12 mouse cellular contexts compared by ENCODE assay signal in genomic region chr16:76320118-76320473, GRCm38 (mm10). TPM values are rescaled to one million over a fixed set of nuclear protein-coding genes. Genes with fewer than 3 reads are reported as not detected.
A peak's percentile ranks its signal among the peaks of the same experiment; 100 is the strongest.
DNase-seq lines count a peak whose midpoint lies in the region; ATAC-seq and TF ChIP-seq lines count a peak whose summit lies in the region.
"Had no signal": no experiment of that assay in that cellular context is flagged by ENCODE, and none has a peak within 500 bp of the region (broad histone marks: within the 10 kb centered on the region; RNA-seq: fewer than 3 reads in every experiment).

No protein-coding gene starts in this region.

- H3K9ac ChIP-seq in forebrain, embryonic 12.5 days = no peak overlapping the region
- no peak overlapping the region; the same call in 1 of the 2 replicates for H3K9ac ChIP-seq in hindbrain, embryonic 16.5 days (ENCODE audit: low read depth, low read length)
- H3K9ac ChIP-seq in midbrain, embryonic 16.5 days (ENCODE audit: low read depth, low read length) = no peak overlapping the region

- no peak overlapping the region for H3K4me3 ChIP-seq in forebrain, embryonic 12.5 days (replicated peaks)
- no peak overlapping the region for H3K4me3 ChIP-seq in forebrain, embryonic 10.5 days
- H3K4me3 ChIP-seq in kidney, adult 2 months (ENCODE audit: insufficient read depth, low read depth, low read length) = no peak overlapping the region
- no peak overlapping the region for H3K4me3 ChIP-seq in hindbrain, embryonic 16.5 days (ENCODE audit: low read length)
- no peak overlapping the region for H3K4me3 ChIP-seq in midbrain, embryonic 16.5 days (ENCODE audit: low read depth, low read length)
- H3K4me3 ChIP-seq: limb, embryonic 10.5 days had no signal

- H3K9me3 ChIP-seq in forebrain, embryonic 12.5 days = no peaks in the 10 kb centered on the region
- H3K9me3 ChIP-seq in forebrain, embryonic 10.5 days = no peaks in the 10 kb centered on the region
- no peaks in the 10 kb centered on the region for H3K9me3 ChIP-seq in hindbrain, embryonic 16.5 days (ENCODE audit: control insufficient read depth, low read length)
- H3K9me3 ChIP-seq in midbrain, embryonic 16.5 days (replicated peaks; ENCODE audit: control insufficient read depth, low read length, poor library complexity, severe bottlenecking) = no peaks in the 10 kb centered on the region
- H3K9me3 ChIP-seq: limb, embryonic 10.5 days had no signal

- no peak for DNase-seq in forebrain, embryonic 10.5 days (ENCODE audit: extremely low spot score, low spot score)
- DNase-seq in kidney, adult 2 months = no peak
- DNase-seq in kidney, adult 18-20 months = no peak
- DNase-seq in spleen, postnatal 4 days (ENCODE audit: low spot score in 2 of 2) = no peak
- DNase-seq in testis, postnatal 14 days (ENCODE audit: low spot score) = no peak
- DNase-seq: layer of hippocampus, adult 9-11 months; lung, postnatal 10 days; thymus, adult 18-20 months had no signal

- H3K27me3 ChIP-seq in forebrain, embryonic 12.5 days = peaks cover 9% of the 10 kb centered on the region
- H3K27me3 ChIP-seq in forebrain, embryonic 10.5 days (ENCODE audit: poor library complexity, severe bottlenecking) = peaks cover 6% of the 10 kb centered on the region; the same call in 1 of the 2 replicates
- no peaks in the 10 kb centered on the region for H3K27me3 ChIP-seq in kidney, adult 2 months (replicated peaks; ENCODE audit: control insufficient read depth, insufficient read depth, low read length)
- H3K27me3 ChIP-seq in hindbrain, embryonic 16.5 days (replicated peaks; ENCODE audit: control insufficient read depth, insufficient read depth, low read length) = no peaks in the 10 kb centered on the region
- H3K27me3 ChIP-seq in midbrain, embryonic 16.5 days (ENCODE audit: control insufficient read depth, insufficient read depth, low read depth, low read length) = no peaks in the 10 kb centered on the region

- no peak for TF ChIP-seq POLR2A in kidney, adult 2 months (IDR thresholded peaks at IDR 0.05; ENCODE audit: low read depth, low read length)

- H3K36me3 ChIP-seq in forebrain, embryonic 12.5 days (replicated peaks) = no peaks in the 10 kb centered on the region
- peaks cover 7% of the 10 kb centered on the region; the same call in 1 of the 2 replicates for H3K36me3 ChIP-seq in forebrain, embryonic 10.5 days (replicated peaks)
- no peaks in the 10 kb centered on the region for H3K36me3 ChIP-seq in kidney, adult 2 months (ENCODE audit: control insufficient read depth, insufficient read depth, low read length)
- H3K36me3 ChIP-seq in hindbrain, embryonic 16.5 days (ENCODE audit: control insufficient read depth, insufficient read depth, low read length) = no peaks in the 10 kb centered on the region
- H3K36me3 ChIP-seq in midbrain, embryonic 16.5 days (ENCODE audit: control insufficient read depth, insufficient read depth, low read length) = no peaks in the 10 kb centered on the region
- H3K36me3 ChIP-seq: limb, embryonic 10.5 days had no signal

- 21% methylated on average over 5 of the region's 5 CpGs for WGBS in forebrain, embryonic 12.5 days
- WGBS in forebrain, embryonic 10.5 days = 39% methylated on average over 5 of the region's 5 CpGs
- WGBS in kidney, adult 2 months = 54% methylated on average over 5 of the region's 5 CpGs
- WGBS in hindbrain, embryonic 16.5 days = 31% methylated on average over 5 of the region's 5 CpGs
- 28% methylated on average over 5 of the region's 5 CpGs for WGBS in midbrain, embryonic 16.5 days

- peak; percentile 48; the same call in 1 of the 2 replicates for ATAC-seq in forebrain, embryonic 12.5 days (ENCODE audit: low FRiP score)
- 0 out of 2 replicates have a peak, but pooled peaks have one; percentile 1 for ATAC-seq in hindbrain, embryonic 16.5 days
- no peak for ATAC-seq in midbrain, embryonic 16.5 days

- peaks cover 51% of the 10 kb centered on the region for H3K4me1 ChIP-seq in forebrain, embryonic 12.5 days
- peaks cover 70% of the 10 kb centered on the region for H3K4me1 ChIP-seq in forebrain, embryonic 10.5 days
- H3K4me1 ChIP-seq in kidney, adult 2 months (ENCODE audit: control insufficient read depth, insufficient read depth, low read length) = peaks cover 27% of the 10 kb centered on the region
- peaks cover 24% of the 10 kb centered on the region for H3K4me1 ChIP-seq in hindbrain, embryonic 16.5 days (ENCODE audit: control insufficient read depth, insufficient read depth, low read depth, low read length)
- peaks cover 37% of the 10 kb centered on the region for H3K4me1 ChIP-seq in midbrain, embryonic 16.5 days (ENCODE audit: control insufficient read depth, insufficient read depth, low read length)

- peak overlapping the region; percentile 56; the same call in 1 of the 2 replicates for H3K27ac ChIP-seq in forebrain, embryonic 12.5 days
- H3K27ac ChIP-seq in forebrain, embryonic 10.5 days = no peak overlapping the region
- H3K27ac ChIP-seq in kidney, adult 2 months (ENCODE audit: insufficient read depth, low read depth, low read length) = peak overlapping the region; percentile 4
- H3K27ac ChIP-seq in hindbrain, embryonic 16.5 days (ENCODE audit: low read depth, low read length) = 0 out of 2 replicates have a peak overlapping the region, but pooled peaks have one; percentile 39
- H3K27ac ChIP-seq in midbrain, embryonic 16.5 days (ENCODE audit: low read length) = peak overlapping the region; percentile 19
- H3K27ac ChIP-seq: limb, embryonic 10.5 days had no signal

- no peak for TF ChIP-seq CTCF in kidney, adult 2 months (conservative IDR thresholded peaks at IDR 0.05; ENCODE audit: insufficient read depth, insufficient read length, low read depth, low read length)

- peak overlapping the region; percentile 34 for H3K4me2 ChIP-seq in forebrain, embryonic 12.5 days
- H3K4me2 ChIP-seq in hindbrain, embryonic 16.5 days (ENCODE audit: low read length) = no peak overlapping the region
- no peak overlapping the region for H3K4me2 ChIP-seq in midbrain, embryonic 16.5 days (ENCODE audit: low read length)

RNA-seq across cellular contexts. Expression of gene Nrip1, which starts 53.5 kb away (rescaled TPM):
- 32.1 and 37.0 TPM in 2 replicates for polyA plus RNA-seq in forebrain, embryonic 12.5 days (2016; fragmentation: Nextera tagmentation; extraction: Ambion mirVana)
- polyA plus RNA-seq in forebrain, embryonic 10.5 days (2016; fragmentation: Nextera tagmentation; extraction: Ambion mirVana) = 38.5 and 45.5 TPM in 2 replicates
- polyA plus RNA-seq in kidney, adult 2 months (2012; rRNA removed) = 7.1 and 8.3 TPM in 2 replicates
- 29.0 and 30.4 TPM in 2 replicates for polyA plus RNA-seq in hindbrain, embryonic 16.5 days (2015; fragmentation: Nextera tagmentation; extraction: Ambion mirVana)
- polyA plus RNA-seq in midbrain, embryonic 16.5 days (2015; fragmentation: Nextera tagmentation; extraction: Ambion mirVana) = 30.0 and 31.4 TPM in 2 replicates
